Mouse (Mus musculus) brain, embryonic 18.5 days (tissue): Measurements from ENCODE around the gene Lax1.

Experiments
- DNase-seq: peaks from one replicate; pipeline ENCODE4 v3.0.0-alpha.2; 2012; ENCODE audit warnings: low read depth, low spot score

Lax1 gene

DNA sequence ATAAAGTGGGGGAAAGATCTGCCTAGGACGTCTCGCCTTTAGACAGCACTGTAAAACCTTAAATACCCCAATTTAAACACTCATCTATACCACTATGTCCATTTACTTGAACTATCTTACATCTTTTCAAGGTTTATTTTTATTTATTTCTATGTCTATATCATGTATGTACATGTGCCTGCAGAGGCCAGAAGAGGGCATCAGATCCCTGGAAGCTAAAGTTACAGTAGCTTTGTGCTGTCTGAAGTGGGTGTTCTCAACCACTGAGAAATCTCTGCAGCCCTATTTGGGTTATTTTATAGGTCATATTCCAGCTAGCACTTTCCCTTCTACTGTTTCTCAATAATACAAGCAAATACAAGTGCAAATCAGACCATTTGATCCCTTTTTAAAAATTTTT is 57.7 kb downstream of the Lax1 start:
- DNase-seq: no peak
